Mouse (Mus musculus): Measurements from ENCODE around the gene Ccl25.
"Not testable (repeated sequence)": the region's sequence is repeated elsewhere in the genome, so short reads cannot be mapped to it uniquely, and the experiment has no call there.

Ccl25 gene

GRCm38 (mm10) chr8:4340207-4340606, 15.2 kb downstream of the Ccl25 start:
- no peak for DNase-seq (ENCODE audit: low spot score)

- no peak for DNase-seq (ENCODE audit: low spot score)
These were observed 22.7 kb downstream of the Ccl25 start for GRCm38 (mm10) chr8:4347661-4348060.

GRCm38 (mm10) chr8:4348275-4348674, 23.3 kb downstream of the Ccl25 start:
- no peak for DNase-seq (ENCODE audit: low spot score)

GRCm38 (mm10) chr8:4349335-4349734, 24.3 kb downstream of the Ccl25 start:
- DNase-seq (ENCODE audit: low spot score), result no peak

GRCm38 (mm10) chr8:4350618-4351017, 25.6 kb downstream of the Ccl25 start:
- DNase-seq (ENCODE audit: low spot score), result no peak

- not testable (repeated sequence) for DNase-seq (ENCODE audit: low spot score)
These were observed 27.6 kb downstream of the Ccl25 start for GRCm38 (mm10) chr8:4352562-4352961.

- DNase-seq (ENCODE audit: low spot score), result no peak
These were observed 28.7 kb downstream of the Ccl25 start for GRCm38 (mm10) chr8:4353741-4354140.

GRCm38 (mm10) chr8:4354516-4354915, 29.5 kb downstream of the Ccl25 start:
- DNase-seq (ENCODE audit: low spot score), result no peak

- DNase-seq (ENCODE audit: low spot score), result no peak
These were observed 30.4 kb downstream of the Ccl25 start for GRCm38 (mm10) chr8:4355455-4355854.

- DNase-seq (ENCODE audit: low spot score), result no peak
These were observed 34.4 kb downstream of the Ccl25 start for GRCm38 (mm10) chr8:4359362-4359761.

- DNase-seq (ENCODE audit: low spot score), result no peak
These were observed 35.9 kb downstream of the Ccl25 start for GRCm38 (mm10) chr8:4360922-4361321.

GRCm38 (mm10) chr8:4366189-4366588, 41.2 kb downstream of the Ccl25 start:
- DNase-seq (ENCODE audit: low spot score), result no peak

GRCm38 (mm10) chr8:4367808-4368207, 42.8 kb downstream of the Ccl25 start:
- DNase-seq (ENCODE audit: low spot score), result no peak

GRCm38 (mm10) chr8:4368470-4368869, 43.5 kb downstream of the Ccl25 start:
- DNase-seq (ENCODE audit: low spot score), result no peak

GRCm38 (mm10) chr8:4370078-4370477, 45.1 kb downstream of the Ccl25 start:
- DNase-seq (ENCODE audit: low spot score), result peak; percentile 10

GRCm38 (mm10) chr8:4372657-4373056, 47.6 kb downstream of the Ccl25 start:
- peak; percentile 16 for DNase-seq (ENCODE audit: low spot score)

- no peak for DNase-seq (ENCODE audit: low spot score)
These were observed 76.4 kb downstream of the Ccl25 start for GRCm38 (mm10) chr8:4401442-4401841.

- no peak for DNase-seq (ENCODE audit: low spot score)
These were observed 79.2 kb downstream of the Ccl25 start for GRCm38 (mm10) chr8:4403960-4404879.

GRCm38 (mm10) chr8:4404880-4405261, 79.9 kb downstream of the Ccl25 start:
- no peak for DNase-seq (ENCODE audit: low spot score)

- DNase-seq (ENCODE audit: low spot score), result not testable (repeated sequence)
These were observed 83.4 kb downstream of the Ccl25 start for GRCm38 (mm10) chr8:4408425-4408824.

Data from c-Kit-positive CD71-positive TER-119-positive erythroid progenitor cells, embryonic 14.5 days (primary cell).